Mouse (Mus musculus): ENCODE measurements around the gene Lmnb2. TPM values are rescaled to one million over a fixed set of nuclear protein-coding genes. Genes with fewer than 3 reads are reported as not detected.

Lmnb2 gene
- polyA plus RNA-seq, 1 experiment from 2014 or later = 6.9 TPM

DNA sequence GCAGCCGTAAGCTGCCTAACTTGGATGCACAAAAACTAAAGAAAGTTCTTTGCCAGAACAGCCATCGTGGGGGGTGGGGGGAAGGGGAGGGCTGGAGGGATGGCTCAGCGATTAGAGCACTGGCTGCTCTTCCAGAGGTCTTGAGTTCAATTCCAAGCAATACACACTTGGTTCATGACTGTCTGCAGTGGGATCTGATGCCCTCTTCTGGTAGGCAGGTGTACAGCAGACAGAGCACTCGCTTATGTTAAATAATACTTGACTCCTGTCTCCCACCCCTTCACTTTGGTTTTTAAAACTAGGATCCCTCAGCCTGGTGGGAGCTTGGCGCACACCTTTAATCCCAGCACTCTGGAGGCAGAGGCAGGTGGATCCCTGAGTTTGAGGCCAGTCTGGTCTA is 42.0 kb downstream of the Lmnb2 start:
- Histone ChIP-seq H3K4me1 (ENCODE audit: insufficient read depth, low read depth, low read length) (no peaks in the 10 kb centered on the region), H3K4me3 (ENCODE audit: low read depth, low read length) (no peak overlapping the region), H3K9ac (replicated peaks; ENCODE audit: low read depth) (no peak overlapping the region), H3K36me3 (ENCODE audit: insufficient read depth, low read length) (no peaks in the 10 kb centered on the region), H3K9me3 (ENCODE audit: low read length) (no peaks in the 10 kb centered on the region), H3K27me3 (replicated peaks; ENCODE audit: insufficient read depth, low read length) (no peaks in the 10 kb centered on the region), H3K27ac (ENCODE audit: low read length) (no peak overlapping the region), H3K4me2 (replicated peaks; ENCODE audit: low read depth, low read length) (no peak overlapping the region)
- WGBS = 27% methylated on average over 5 of the region's 5 CpGs
- peak; percentile 65 for DNase-seq (ENCODE audit: low spot score)
- TF ChIP-seq EP300 (IDR thresholded peaks at IDR 0.05) (no peak), CTCF (IDR thresholded peaks at IDR 0.05) (peak; percentile 89)
- ATAC-seq = peak; percentile 38

- H3K27me3 ChIP-seq (replicated peaks; ENCODE audit: insufficient read depth, low read length) = no peaks in the 10 kb centered on the region
- no peaks in the 10 kb centered on the region for H3K36me3 ChIP-seq (ENCODE audit: insufficient read depth, low read length)
- ATAC-seq = no peak
- no peaks in the 10 kb centered on the region for H3K9me3 ChIP-seq (ENCODE audit: low read length)
- TF ChIP-seq EP300 (IDR thresholded peaks at IDR 0.05) = no peak
- no peak for TF ChIP-seq CTCF (IDR thresholded peaks at IDR 0.05)
- H3K4me2 ChIP-seq (replicated peaks; ENCODE audit: low read depth, low read length) = no peak overlapping the region
- H3K4me1 ChIP-seq (ENCODE audit: insufficient read depth, low read depth, low read length) = no peaks in the 10 kb centered on the region
- DNase-seq (ENCODE audit: low spot score) = no peak
- no peak overlapping the region for H3K27ac ChIP-seq (ENCODE audit: low read length)
- 78% methylated on average over 9 of the region's 9 CpGs for WGBS
- no peak overlapping the region for H3K4me3 ChIP-seq (ENCODE audit: low read depth, low read length)
- no peak overlapping the region for H3K9ac ChIP-seq (replicated peaks; ENCODE audit: low read depth)
Measured at GRCm38 (mm10) chr10:80874035-80874434, 44.0 kb downstream of the Lmnb2 start.

GRCm38 (mm10) chr10:80871581-80871980 is 46.5 kb downstream of the Lmnb2 start, which contains the start of gene Tmprss9:
Gene Tmprss9, plus strand, starts transcription at chr10:80871848.
- 18% methylated on average over 9 of the region's 9 CpGs for WGBS

DNA sequence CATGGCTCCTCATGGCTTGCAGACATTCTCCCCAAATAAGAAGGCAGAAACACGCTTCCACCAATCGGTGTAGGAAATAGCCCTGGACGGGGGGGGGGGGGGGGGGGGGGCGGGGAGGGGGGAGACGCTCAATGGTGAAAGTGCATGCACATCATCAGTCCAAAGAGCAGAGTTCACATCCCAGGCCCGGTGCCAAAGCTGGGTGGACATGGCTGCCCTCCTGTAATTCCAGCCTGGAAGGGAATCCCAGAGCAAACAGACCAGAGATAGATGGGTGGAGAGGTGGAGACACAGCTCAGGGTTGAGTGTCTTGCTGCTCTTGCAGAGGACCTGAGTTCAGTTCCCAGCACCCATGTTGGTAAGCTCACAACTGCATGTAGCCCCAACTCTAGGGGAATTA is 47.1 kb downstream of the Lmnb2 start:
- no peaks in the 10 kb centered on the region for H3K36me3 ChIP-seq (ENCODE audit: insufficient read depth, low read length)
- no peak for TF ChIP-seq EP300 (IDR thresholded peaks at IDR 0.05)
- no peak for TF ChIP-seq CTCF (IDR thresholded peaks at IDR 0.05)
- H3K9me3 ChIP-seq (ENCODE audit: low read length) = no peaks in the 10 kb centered on the region
- ATAC-seq = no peak
- no peak overlapping the region for H3K4me2 ChIP-seq (replicated peaks; ENCODE audit: low read depth, low read length)
- H3K27me3 ChIP-seq (replicated peaks; ENCODE audit: insufficient read depth, low read length) = no peaks in the 10 kb centered on the region
- no peak overlapping the region for H3K4me3 ChIP-seq (ENCODE audit: low read depth, low read length)
- no peak overlapping the region for H3K9ac ChIP-seq (replicated peaks; ENCODE audit: low read depth)
- H3K27ac ChIP-seq (ENCODE audit: low read length) = no peak overlapping the region
- H3K4me1 ChIP-seq (ENCODE audit: insufficient read depth, low read depth, low read length) = no peaks in the 10 kb centered on the region
- DNase-seq (ENCODE audit: low spot score) = no peak
- WGBS = 74% methylated on average over 3 of the region's 6 CpGs

More at GRCm38 (mm10) chr10:80871581-80871980, 46.5 kb downstream of the Lmnb2 start, which contains the start of gene Tmprss9:
- no peaks in the 10 kb centered on the region for H3K9me3 ChIP-seq (ENCODE audit: low read length)
- H3K27ac ChIP-seq (ENCODE audit: low read length) = no peak within 1 kb of the TSS
- no peak for TF ChIP-seq CTCF (IDR thresholded peaks at IDR 0.05)
- no peak for TF ChIP-seq EP300 (IDR thresholded peaks at IDR 0.05)
- no peak within 1 kb of the TSS for H3K4me2 ChIP-seq (replicated peaks; ENCODE audit: low read depth, low read length)
- DNase-seq (ENCODE audit: low spot score) (no peak), ATAC-seq (no peak; the same call in 1 of the 2 replicates)
- H3K4me3 ChIP-seq (ENCODE audit: low read depth, low read length) = no peak within 1 kb of the TSS
- H3K27me3 ChIP-seq (replicated peaks; ENCODE audit: insufficient read depth, low read length) = no peaks in the 10 kb centered on the region
- H3K9ac ChIP-seq (replicated peaks; ENCODE audit: low read depth) = no peak within 1 kb of the TSS
- H3K4me1 ChIP-seq (ENCODE audit: insufficient read depth, low read depth, low read length) = no peaks in the 10 kb centered on the region
- H3K36me3 ChIP-seq (ENCODE audit: insufficient read depth, low read length) = no peaks in the 10 kb centered on the region

GRCm38 (mm10) chr10:80864446-80864845 is 53.6 kb downstream of the Lmnb2 start:
- Histone ChIP-seq H3K36me3 (ENCODE audit: insufficient read depth, low read length) (peaks cover 7% of the 10 kb centered on the region; the same call in 1 of the 2 replicates), H3K4me1 (ENCODE audit: insufficient read depth, low read depth, low read length) (no peaks in the 10 kb centered on the region), H3K9ac (replicated peaks; ENCODE audit: low read depth) (no peak overlapping the region), H3K4me2 (replicated peaks; ENCODE audit: low read depth, low read length) (no peak overlapping the region), H3K27ac (ENCODE audit: low read length) (no peak overlapping the region), H3K4me3 (ENCODE audit: low read depth, low read length) (no peak overlapping the region), H3K9me3 (ENCODE audit: low read length) (no peaks in the 10 kb centered on the region), H3K27me3 (replicated peaks; ENCODE audit: insufficient read depth, low read length) (no peaks in the 10 kb centered on the region)
- ATAC-seq = peak; percentile 12; the same call in 1 of the 2 replicates
- TF ChIP-seq CTCF (IDR thresholded peaks at IDR 0.05) (no peak), EP300 (IDR thresholded peaks at IDR 0.05) (no peak)
- 88% methylated on average over 15 of the region's 16 CpGs for WGBS
- DNase-seq (ENCODE audit: low spot score) = no peak

- H3K36me3 ChIP-seq (ENCODE audit: insufficient read depth, low read length) = peaks cover 7% of the 10 kb centered on the region; the same call in 1 of the 2 replicates
- 94% methylated on average over 5 of the region's 5 CpGs for WGBS
Measured at GRCm38 (mm10) chr10:80862305-80862704, 55.7 kb downstream of the Lmnb2 start.

More at GRCm38 (mm10) chr10:80862305-80862704, 55.7 kb downstream of the Lmnb2 start:
- Histone ChIP-seq H3K9ac (replicated peaks; ENCODE audit: low read depth) (no peak overlapping the region), H3K4me1 (ENCODE audit: insufficient read depth, low read depth, low read length) (no peaks in the 10 kb centered on the region), H3K27ac (ENCODE audit: low read length) (no peak overlapping the region), H3K9me3 (ENCODE audit: low read length) (no peaks in the 10 kb centered on the region), H3K4me2 (replicated peaks; ENCODE audit: low read depth, low read length) (no peak overlapping the region), H3K4me3 (ENCODE audit: low read depth, low read length) (no peak overlapping the region), H3K27me3 (replicated peaks; ENCODE audit: insufficient read depth, low read length) (no peaks in the 10 kb centered on the region)
- ATAC-seq (no peak), DNase-seq (ENCODE audit: low spot score) (no peak)
- TF ChIP-seq EP300 (IDR thresholded peaks at IDR 0.05) (no peak), CTCF (IDR thresholded peaks at IDR 0.05) (no peak)

All from lung, postnatal 0 days (tissue).